Mouse (Mus musculus): Measurements from ENCODE around the gene Kremen2.

Gene Kremen2

DNA sequence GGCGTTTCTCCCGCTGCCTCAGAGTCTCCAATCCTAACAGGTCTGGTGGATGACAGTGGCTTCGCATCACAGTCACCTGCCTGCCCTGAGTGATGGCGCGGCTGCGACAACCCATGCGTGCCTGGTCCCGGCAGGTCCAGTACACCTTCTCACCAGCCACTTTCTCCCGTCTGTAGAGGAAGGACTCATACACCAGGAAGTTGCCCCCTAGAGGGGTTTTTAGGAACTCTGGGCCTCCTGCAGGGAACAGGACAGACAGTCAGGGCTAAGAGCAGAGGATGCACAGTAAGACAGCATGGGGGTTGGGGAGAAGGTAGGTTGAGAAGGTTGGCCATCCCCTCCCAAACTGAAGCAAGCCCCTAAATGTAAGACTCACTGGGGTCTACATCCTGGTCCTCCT is 14.6 kb upstream of the Kremen2 start:
- DNase-seq (ENCODE audit: low read depth, low spot score): no peak

GRCm38 (mm10) chr17:23758801-23759200 is 13.2 kb upstream of the Kremen2 start:
- peak; percentile 53 for DNase-seq (ENCODE audit: low read depth, low spot score)

GRCm38 (mm10) chr17:23757581-23757980 is 11.9 kb upstream of the Kremen2 start:
- no peak for DNase-seq (ENCODE audit: low read depth, low spot score)

GRCm38 (mm10) chr17:23755689-23756088 is 10.1 kb upstream of the Kremen2 start:
- DNase-seq (ENCODE audit: low read depth, low spot score): no peak

DNA sequence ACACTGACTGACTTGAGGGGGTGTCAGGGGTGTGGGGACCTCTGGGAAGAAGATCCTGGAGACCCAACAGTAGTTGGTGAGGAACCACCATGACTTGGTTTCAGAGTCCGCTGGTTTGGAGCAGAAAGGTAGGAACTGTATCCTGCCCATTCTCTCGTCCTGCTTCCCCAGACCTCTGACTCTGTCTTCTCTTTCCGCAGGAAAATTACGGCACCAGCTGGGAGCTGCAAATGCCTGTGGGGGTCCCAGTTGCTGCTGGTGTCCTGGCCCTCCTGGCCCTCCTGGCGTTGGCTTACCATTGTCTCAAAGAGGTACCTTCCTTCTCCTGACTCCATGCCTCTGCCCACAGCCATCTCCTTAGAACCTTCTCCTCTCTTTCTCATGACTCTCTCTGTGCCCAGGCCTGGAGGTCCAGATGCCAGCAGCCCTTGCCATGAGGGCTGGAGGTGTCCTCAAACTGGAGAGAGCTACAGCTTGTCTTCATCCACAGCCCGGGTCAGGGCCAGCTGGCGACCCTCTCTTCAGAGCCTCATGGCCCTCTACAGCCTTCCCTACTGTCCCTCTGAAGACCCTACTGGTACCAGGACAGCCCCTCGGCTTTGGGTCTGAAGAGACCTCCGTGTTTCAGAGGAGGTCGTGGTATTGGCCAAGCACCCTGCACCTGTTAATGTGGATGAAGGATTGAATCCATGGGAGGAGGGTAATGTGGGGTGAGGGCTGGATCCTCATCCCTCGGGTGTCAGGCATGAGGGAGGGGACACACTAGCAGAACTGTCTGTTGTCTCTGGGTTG is 4.0 kb upstream of the Kremen2 start:
- DNase-seq (ENCODE audit: low read depth, low spot score): no peak

DNA sequence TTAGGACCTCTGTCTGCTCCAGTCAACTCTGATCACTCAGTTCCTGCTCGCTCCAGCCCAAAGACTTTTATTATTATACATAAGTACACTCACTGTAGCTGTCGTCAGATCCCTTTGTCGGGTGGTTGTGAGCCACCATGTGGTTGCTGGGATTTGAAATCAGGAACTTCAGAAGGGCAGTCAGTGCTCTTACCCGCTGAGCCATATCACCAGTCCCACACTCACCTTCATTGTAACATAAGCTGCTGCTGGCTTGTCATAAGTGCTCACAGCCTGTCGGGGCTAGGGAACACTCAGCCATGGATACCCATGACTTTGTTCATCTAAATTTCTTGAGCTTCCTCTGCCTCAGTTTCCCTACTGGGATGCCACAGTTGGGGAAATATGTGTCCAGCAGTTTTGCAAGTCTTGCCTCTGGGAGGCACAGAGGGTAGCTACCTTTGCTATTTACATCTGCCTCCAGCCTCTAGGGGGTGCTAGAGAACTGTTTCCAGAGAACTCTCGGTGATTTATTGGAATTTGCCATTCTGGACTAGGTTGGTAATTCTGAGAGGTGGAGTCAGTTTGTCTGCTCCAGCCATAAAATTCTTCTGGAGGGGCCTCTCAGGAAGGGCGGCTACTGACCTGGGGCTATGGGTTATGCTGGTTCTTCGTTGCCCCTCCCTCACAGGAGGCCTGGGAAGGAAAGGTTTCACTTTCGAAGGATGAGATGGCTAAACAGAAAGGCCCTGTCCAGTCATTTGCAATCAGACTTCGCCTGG is 3.2 kb upstream of the Kremen2 start:
- peak; percentile 90 for DNase-seq (ENCODE audit: low read depth, low spot score)

DNA sequence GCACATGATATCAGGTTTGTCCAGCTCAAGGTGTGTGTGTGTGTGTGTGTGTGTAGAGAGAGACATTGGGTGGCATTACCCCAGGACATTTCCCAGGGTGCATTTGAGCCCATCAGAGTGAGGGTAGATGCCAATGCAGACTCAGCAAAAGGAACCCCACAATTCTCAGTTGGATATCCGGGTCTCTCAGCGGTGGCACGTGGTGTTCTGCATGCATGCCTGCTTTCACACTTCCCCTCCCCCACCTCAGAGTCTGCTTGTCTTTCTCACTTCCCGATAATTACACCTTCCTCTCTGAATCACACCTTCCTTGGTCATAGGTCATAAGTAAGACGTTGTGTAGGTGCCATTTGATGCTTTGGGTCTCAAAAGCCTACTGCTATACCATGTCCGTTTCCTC is 2.4 kb upstream of the Kremen2 start:
- DNase-seq (ENCODE audit: low read depth, low spot score): no peak

DNA sequence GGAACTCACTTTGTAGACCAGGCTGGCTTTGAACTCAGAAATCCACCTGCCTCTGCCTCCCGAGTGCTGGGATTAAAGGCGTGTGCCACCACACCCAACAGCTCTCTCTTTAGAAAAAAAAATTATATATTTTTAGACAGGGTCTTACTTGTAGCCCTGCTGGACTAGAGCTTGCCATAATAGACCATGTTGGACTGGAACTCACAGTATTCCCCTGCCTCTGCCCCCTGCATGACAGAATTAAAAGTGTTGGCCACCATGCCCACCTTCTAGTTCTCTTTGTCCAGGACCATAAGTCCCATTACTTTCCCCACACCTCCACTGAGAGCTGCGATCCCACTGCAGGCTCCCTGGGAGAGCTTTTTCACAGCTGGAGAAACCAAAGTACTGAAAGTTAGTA is 1.8 kb upstream of the Kremen2 start:
- DNase-seq (ENCODE audit: low read depth, low spot score): no peak

GRCm38 (mm10) chr17:23746767-23747166 is 1.1 kb upstream of the Kremen2 start:
- no peak for DNase-seq (ENCODE audit: low read depth, low spot score)

DNA sequence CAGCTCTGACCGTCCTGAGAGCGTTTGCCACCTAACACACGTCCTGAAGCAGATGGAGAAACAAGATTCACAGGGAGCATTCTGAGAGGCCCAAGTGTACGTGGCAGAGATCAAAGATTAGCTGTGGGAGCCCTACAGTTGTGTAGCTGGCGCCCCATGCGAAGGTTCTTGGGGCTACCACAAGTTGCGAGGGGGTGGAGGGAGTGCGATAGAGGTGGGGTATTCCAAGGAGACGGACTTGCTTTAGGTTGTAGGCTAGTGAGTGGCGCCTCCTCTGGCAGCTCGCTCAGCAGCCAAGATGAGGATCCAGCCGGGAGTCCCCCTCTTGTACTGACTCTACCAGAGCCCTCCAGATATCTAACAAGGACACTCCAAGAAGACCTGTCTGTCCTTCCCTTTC is 678 bp upstream of the Kremen2 start:
- no peak for DNase-seq (ENCODE audit: low read depth, low spot score)

DNA sequence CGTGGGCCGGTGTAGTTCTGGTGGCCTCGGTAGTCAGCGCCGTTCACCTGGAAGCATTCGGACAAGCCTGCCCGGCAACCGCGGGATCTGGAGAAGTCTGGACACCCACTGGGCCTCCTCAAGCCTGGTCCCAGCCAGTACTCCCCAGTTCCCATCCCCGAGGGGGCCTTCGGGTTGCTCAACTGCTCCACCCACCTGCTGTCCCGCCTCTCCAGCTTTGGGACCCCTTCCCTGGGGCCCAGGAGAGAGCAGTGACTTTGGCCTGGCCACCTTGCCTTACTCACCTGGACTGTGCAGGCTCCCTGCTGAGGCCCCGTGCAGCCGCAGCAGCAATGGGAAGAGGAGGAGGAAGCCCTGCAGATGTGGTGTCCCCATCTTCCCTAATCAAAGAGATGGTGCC is 982 bp downstream of the Kremen2 start:
- DNase-seq (ENCODE audit: low read depth, low spot score): no peak

- DNase-seq (ENCODE audit: low read depth, low spot score): no peak
Observed at GRCm38 (mm10) chr17:23744076-23744475, 1.6 kb downstream of the Kremen2 start.

- no peak for DNase-seq (ENCODE audit: low read depth, low spot score)
Observed at GRCm38 (mm10) chr17:23742941-23743340, 2.7 kb downstream of the Kremen2 start.

DNA sequence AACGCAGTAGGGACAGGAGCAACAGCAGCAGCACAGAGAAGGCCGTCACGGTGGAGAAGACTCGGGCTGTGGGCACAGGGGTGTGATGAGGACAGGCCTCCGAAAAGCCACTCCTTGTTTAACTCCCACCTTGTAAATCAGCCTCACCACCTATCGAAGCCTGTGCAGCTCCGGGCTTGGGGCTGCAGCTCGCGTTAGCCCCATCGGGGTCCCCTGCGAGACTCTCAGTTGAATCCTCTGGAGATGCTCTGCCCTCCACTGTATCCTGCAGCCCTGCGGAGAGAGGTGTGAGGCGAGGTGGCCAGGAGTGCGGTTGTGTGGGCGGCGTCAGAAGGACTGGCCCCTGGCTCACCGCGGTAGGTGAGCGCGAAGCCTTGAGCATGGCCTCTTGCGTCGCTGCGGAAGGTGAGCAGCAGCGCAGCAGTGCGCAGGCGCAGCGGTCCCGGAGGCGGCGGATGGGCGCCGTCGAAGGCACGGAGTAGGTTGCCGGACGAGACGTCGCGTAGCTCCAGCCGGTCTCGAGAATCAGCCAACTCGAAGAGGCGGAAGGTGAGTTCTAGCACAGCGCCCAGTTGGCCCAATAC is 3.3 kb downstream of the Kremen2 start:
- DNase-seq (ENCODE audit: low read depth, low spot score): peak; percentile 59

GRCm38 (mm10) chr17:23741359-23742209 is 4.0 kb downstream of the Kremen2 start:
- DNase-seq (ENCODE audit: low read depth, low spot score): no peak

DNA sequence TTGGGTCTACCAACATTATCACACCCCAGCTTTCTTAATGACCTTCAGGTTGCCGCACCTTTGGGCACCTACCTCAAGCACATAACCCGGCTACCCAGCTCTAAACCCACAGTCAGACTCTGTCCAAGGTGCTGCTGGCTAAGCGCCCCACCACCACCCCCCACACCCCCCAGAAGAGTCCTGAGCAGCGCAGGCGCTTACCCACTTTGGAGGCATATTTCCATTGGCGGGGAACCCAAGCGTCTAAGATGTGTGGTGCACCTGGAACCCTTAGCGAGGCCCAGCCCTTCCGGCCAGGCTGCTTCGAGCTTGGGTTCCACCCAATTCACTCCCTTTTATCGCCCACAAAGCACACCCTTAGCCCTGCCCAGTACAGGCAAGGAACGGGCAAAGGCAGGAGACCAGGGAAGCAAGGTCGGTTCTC is 5.0 kb downstream of the Kremen2 start, which contains the start of gene Paqr4:
Gene Paqr4 (minus strand): TSS at position 270 of the 424 bp plus-strand sequence.
- DNase-seq (ENCODE audit: low read depth, low spot score): peak; percentile 61

DNA sequence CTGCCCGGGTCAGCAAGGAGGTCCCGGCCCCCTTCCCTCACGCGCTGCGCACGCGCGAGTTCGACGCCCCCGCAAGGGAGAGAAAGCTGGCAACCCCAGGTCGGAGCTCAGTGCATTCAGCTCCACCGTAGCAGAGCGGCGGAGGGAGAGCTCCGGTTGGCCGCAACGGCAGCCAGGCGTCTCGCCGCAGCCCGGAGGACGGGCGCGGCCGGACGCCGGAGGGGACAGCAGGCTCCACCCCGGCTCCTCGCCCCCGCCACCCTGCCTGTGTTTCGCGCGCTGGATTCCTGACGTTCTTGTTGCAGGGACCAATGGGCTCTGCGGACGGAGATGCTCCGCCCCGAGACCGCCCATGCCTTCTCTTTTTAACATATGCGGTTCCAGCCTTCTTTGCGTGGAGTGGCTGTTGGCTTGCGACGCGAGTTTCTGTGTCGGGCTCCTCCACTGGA is 5.5 kb downstream of the Kremen2 start:
- DNase-seq (ENCODE audit: low read depth, low spot score): peak; percentile 98

GRCm38 (mm10) chr17:23739202-23740135 is 6.2 kb downstream of the Kremen2 start:
- peak; percentile 64 for DNase-seq (ENCODE audit: low read depth, low spot score)

GRCm38 (mm10) chr17:23738836-23739201 is 6.8 kb downstream of the Kremen2 start:
- no peak for DNase-seq (ENCODE audit: low read depth, low spot score)
